In genomic region chr17:27761639-27762336, GRCm38 (mm10) we compare ENCODE assay signal across 8 mouse cellular contexts. TPM values are rescaled to one million over a fixed set of nuclear protein-coding genes. Genes with fewer than 3 reads are reported as not detected.
DNase-seq lines count a peak whose midpoint lies in the region; ATAC-seq and TF ChIP-seq lines count a peak whose summit lies in the region.

No protein-coding gene starts in this region.

- no peak for TF ChIP-seq EP300 in stomach, postnatal 0 days (optimal IDR thresholded peaks at IDR 0.05)

- TF ChIP-seq CTCF in C2C12 (IDR thresholded peaks at IDR 0.05; ENCODE audit: control insufficient read depth, insufficient read depth, insufficient read length) = peak; percentile 86
- peak; percentile 97 for TF ChIP-seq CTCF in stomach, postnatal 0 days (IDR thresholded peaks at IDR 0.05; ENCODE audit: low read depth)

- peak; percentile 71 for ATAC-seq in erythroid progenitor cell, adult 5-6 weeks (replicated peaks; ENCODE audit: low FRiP score, poor library complexity, severe bottlenecking)
- peak; percentile 91 for ATAC-seq in heart, embryonic 16.5 days (replicated peaks; ENCODE audit: extremely low read depth, insufficient read depth, low FRiP score)
- ATAC-seq in liver, embryonic 13.5 days (ENCODE audit: low read depth) = peak; percentile 24; the same call in 1 of the 2 replicates
- ATAC-seq in neural tube, embryonic 12.5 days (ENCODE audit: low FRiP score, low read depth) = peak; percentile 79; the same call in 1 of the 2 replicates
- ATAC-seq in stomach, postnatal 0 days (ENCODE audit: low FRiP score, low TSS enrichment) = peak; percentile 79

- H3K79me2 ChIP-seq in C2C12 (ENCODE audit: control insufficient read depth, insufficient read depth) = peaks cover 69% of the 10 kb centered on the region

- peaks cover 7% of the 10 kb centered on the region for H3K9me3 ChIP-seq in heart, embryonic 16.5 days (replicated peaks; ENCODE audit: control insufficient read depth, low read length)
- H3K9me3 ChIP-seq in liver, embryonic 13.5 days (replicated peaks) = peaks cover 7% of the 10 kb centered on the region
- 0 out of 2 replicates have a peak, but pooled peaks cover 6% of the 10 kb centered on the region for H3K9me3 ChIP-seq in neural tube, embryonic 12.5 days
- no peaks in the 10 kb centered on the region for H3K9me3 ChIP-seq in stomach, postnatal 0 days (ENCODE audit: control insufficient read depth, low read length)

- peaks cover 27% of the 10 kb centered on the region for H3K36me3 ChIP-seq in C2C12 (ENCODE audit: control insufficient read depth, insufficient read depth)
- peaks cover 22% of the 10 kb centered on the region for H3K36me3 ChIP-seq in heart, embryonic 16.5 days (ENCODE audit: control insufficient read depth, insufficient read depth)
- peaks cover 45% of the 10 kb centered on the region for H3K36me3 ChIP-seq in liver, embryonic 13.5 days
- peaks cover 22% of the 10 kb centered on the region for H3K36me3 ChIP-seq in neural tube, embryonic 12.5 days
- peaks cover 7% of the 10 kb centered on the region for H3K36me3 ChIP-seq in stomach, postnatal 0 days (ENCODE audit: control insufficient read depth, insufficient read depth, low read length)

- H3K4me2 ChIP-seq in heart, embryonic 16.5 days (ENCODE audit: low read depth, low read length) = no peak overlapping the region
- H3K4me2 ChIP-seq in liver, embryonic 13.5 days = no peak overlapping the region
- H3K4me2 ChIP-seq in neural tube, embryonic 12.5 days (replicated peaks) = no peak overlapping the region
- H3K4me2 ChIP-seq in stomach, postnatal 0 days (replicated peaks; ENCODE audit: low read depth) = no peak overlapping the region

- H3ac ChIP-seq in C2C12 (ENCODE audit: control insufficient read depth, insufficient read length, low read depth) = no peak overlapping the region

- WGBS in heart, embryonic 16.5 days = 35% methylated on average over 9 of the region's 9 CpGs
- WGBS in liver, embryonic 13.5 days (ENCODE audit: insufficient replicate concordance) = 56% methylated on average over 9 of the region's 9 CpGs
- 25% methylated on average over 9 of the region's 9 CpGs for WGBS in neural tube, embryonic 12.5 days
- 30% methylated on average over 9 of the region's 9 CpGs for WGBS in stomach, postnatal 0 days

- no peaks in the 10 kb centered on the region for H3K27me3 ChIP-seq in C2C12 (ENCODE audit: control insufficient read depth, insufficient read depth, insufficient read length)
- no peaks in the 10 kb centered on the region for H3K27me3 ChIP-seq in heart, embryonic 16.5 days (ENCODE audit: control insufficient read depth, insufficient read depth, low read length)
- H3K27me3 ChIP-seq in liver, embryonic 13.5 days = no peaks in the 10 kb centered on the region
- H3K27me3 ChIP-seq in neural tube, embryonic 12.5 days (replicated peaks) = no peaks in the 10 kb centered on the region
- no peaks in the 10 kb centered on the region for H3K27me3 ChIP-seq in stomach, postnatal 0 days (ENCODE audit: control insufficient read depth, insufficient read depth, low read length)

- DNase-seq in brain, adult 2 months (ENCODE audit: low read depth, low spot score) = peak; percentile 98
- peak; percentile 68 to 75 for DNase-seq in kidney, postnatal 25 days
- DNase-seq in liver, embryonic 13.5 days = no peak
- DNase-seq in stomach, postnatal 0 days (ENCODE audit: low spot score) = peak; percentile 86

- H3K27ac ChIP-seq in heart, embryonic 16.5 days (ENCODE audit: low read length) = no peak overlapping the region
- H3K27ac ChIP-seq in liver, embryonic 13.5 days = no peak overlapping the region
- no peak overlapping the region for H3K27ac ChIP-seq in neural tube, embryonic 12.5 days
- no peak overlapping the region for H3K27ac ChIP-seq in stomach, postnatal 0 days (replicated peaks)

- H3K4me3 ChIP-seq in C2C12 (ENCODE audit: insufficient read depth, poor library complexity, severe bottlenecking) = no peak overlapping the region
- no peak overlapping the region for H3K4me3 ChIP-seq in heart, embryonic 16.5 days (ENCODE audit: low read length)
- H3K4me3 ChIP-seq in liver, embryonic 13.5 days (replicated peaks) = no peak overlapping the region
- H3K4me3 ChIP-seq in neural tube, embryonic 12.5 days = no peak overlapping the region
- H3K4me3 ChIP-seq in stomach, postnatal 0 days (ENCODE audit: low read depth, low read length) = no peak overlapping the region

- peaks cover 17% of the 10 kb centered on the region for H3K79me3 ChIP-seq in C2C12 (ENCODE audit: low read depth)

- H3K9ac ChIP-seq in heart, embryonic 16.5 days (ENCODE audit: low read length) = no peak overlapping the region
- no peak overlapping the region for H3K9ac ChIP-seq in liver, embryonic 13.5 days
- H3K9ac ChIP-seq in neural tube, embryonic 12.5 days = no peak overlapping the region
- no peak overlapping the region for H3K9ac ChIP-seq in stomach, postnatal 0 days (ENCODE audit: low read length)

- H3K4me1 ChIP-seq in heart, embryonic 16.5 days (ENCODE audit: control insufficient read depth, insufficient read depth, low read length) = peaks cover 4% of the 10 kb centered on the region; the same call in 1 of the 2 replicates
- H3K4me1 ChIP-seq in liver, embryonic 13.5 days (replicated peaks) = peaks cover 15% of the 10 kb centered on the region
- peaks cover 8% of the 10 kb centered on the region; the same call in 1 of the 2 replicates for H3K4me1 ChIP-seq in neural tube, embryonic 12.5 days
- H3K4me1 ChIP-seq in stomach, postnatal 0 days (replicated peaks; ENCODE audit: control insufficient read depth, insufficient read depth) = no peaks in the 10 kb centered on the region; the same call in 1 of the 2 replicates

TF ChIP-seq in C2C12, 6 proteins besides CTCF, POLR2A, EP300 and RAD21:
- no peak for TF ChIP-seq MYOG (IDR thresholded peaks at IDR 0.05; ENCODE audit: control insufficient read depth, extremely low read depth, insufficient read length)
- peak; percentile 41 for TF ChIP-seq MYOD1 (IDR thresholded peaks at IDR 0.05; ENCODE audit: control insufficient read depth, insufficient read length, low read depth)

RNA-seq across cellular contexts. Expression of gene Spdef, which starts 33.0 kb away (rescaled TPM):
- not detected for polyA plus RNA-seq in C2C12 (2012; fragmentation: generic; extraction: Trizol)
- not detected in 2 replicates for total RNA-seq in erythroid progenitor cell, adult 5-6 weeks (2015; ENCODE audit: low replicate concordance)
- total RNA-seq in erythroid progenitor cell, adult 5-6 weeks (2017; ENCODE audit: low replicate concordance) = not detected in 2 replicates
- 0.39 and 0.61 TPM in 2 replicates for polyA plus RNA-seq in heart, embryonic 16.5 days (2015; fragmentation: Nextera tagmentation; extraction: Ambion mirVana)
- polyA plus RNA-seq in liver, embryonic 13.5 days (2015; fragmentation: Nextera tagmentation; extraction: Ambion mirVana) = not detected in 2 replicates
- polyA plus RNA-seq in neural tube, embryonic 12.5 days (2016; fragmentation: Nextera tagmentation; extraction: Ambion mirVana) = 0.13 and 0.33 TPM in 2 replicates
- polyA plus RNA-seq in stomach, postnatal 0 days (2015; fragmentation: Nextera tagmentation; extraction: Ambion mirVana) = 28.0 and 29.7 TPM in 2 replicates

RNA-seq across cellular contexts. Expression of gene D17Wsu92e, which starts 58.7 kb away (rescaled TPM):
- 65.1 TPM for polyA plus RNA-seq in C2C12 (2012; fragmentation: generic; extraction: Trizol)
- 66.7 and 69.2 TPM in 2 replicates for total RNA-seq in erythroid progenitor cell, adult 5-6 weeks (2015; ENCODE audit: low replicate concordance)
- 124 and 152 TPM in 2 replicates for total RNA-seq in erythroid progenitor cell, adult 5-6 weeks (2017; ENCODE audit: low replicate concordance)
- 15.4 and 16.0 TPM in 2 replicates for polyA plus RNA-seq in heart, embryonic 16.5 days (2015; fragmentation: Nextera tagmentation; extraction: Ambion mirVana)
- 13.2 and 13.3 TPM in 2 replicates for polyA plus RNA-seq in liver, embryonic 13.5 days (2015; fragmentation: Nextera tagmentation; extraction: Ambion mirVana)
- polyA plus RNA-seq in neural tube, embryonic 12.5 days (2016; fragmentation: Nextera tagmentation; extraction: Ambion mirVana) = 11.5 and 12.1 TPM in 2 replicates
- polyA plus RNA-seq in stomach, postnatal 0 days (2015; fragmentation: Nextera tagmentation; extraction: Ambion mirVana) = 23.3 and 25.4 TPM in 2 replicates

Comparison
In these comparisons a context has a peak if more than half of its experiments do, and no peak if none do; other contexts are left out.
1. ATAC-seq: peak in every context shown above with its lines; median percentile 91 in heart, embryonic 16.5 days; 79 in neural tube, embryonic 12.5 days; 79 in stomach, postnatal 0 days; 71 in erythroid progenitor cell, adult 5-6 weeks; 24 in liver, embryonic 13.5 days.
2. RNA of gene Spdef, which starts 33.0 kb away (polyA plus RNA-seq): 28.0 to 29.7 TPM in stomach, postnatal 0 days; 0.39 to 0.61 TPM in heart, embryonic 16.5 days, 0.13 to 0.33 TPM in neural tube, embryonic 12.5 days, not detected in C2C12 (single experiment) and not detected in liver, embryonic 13.5 days; every median in the first group is over 10 times any median in the second.